Mouse (Mus musculus) thymus, postnatal 0 days (tissue): ENCODE measurements around the gene Pgap3. TPM values are rescaled to one million over a fixed set of nuclear protein-coding genes. Genes with fewer than 3 reads are reported as not detected.
A peak's percentile ranks its signal among the peaks of the same experiment; 100 is the strongest.

Experiments used
- DNase-seq: peaks from one replicate; pipeline ENCODE4 v3.0.0-alpha.2; 2015; ENCODE audit warnings: low spot score
- polyA plus RNA-seq: library from polyadenylated mRNA; unstranded; fragments of >200 nt; fragmentation: Nextera tagmentation; extraction: Ambion mirVana; gene quantifications from 2 replicates; pipeline ENCODE4 v1.2.1, GENCODE M21; 2015

The Pgap3 gene
- polyA plus RNA-seq, 1 experiment from 2014 or later: 12.7 TPM

GRCm38 (mm10) chr11:98357396-98358160 is 42.7 kb downstream of the Pgap3 start:
- peak; percentile 22 for DNase-seq

DNA sequence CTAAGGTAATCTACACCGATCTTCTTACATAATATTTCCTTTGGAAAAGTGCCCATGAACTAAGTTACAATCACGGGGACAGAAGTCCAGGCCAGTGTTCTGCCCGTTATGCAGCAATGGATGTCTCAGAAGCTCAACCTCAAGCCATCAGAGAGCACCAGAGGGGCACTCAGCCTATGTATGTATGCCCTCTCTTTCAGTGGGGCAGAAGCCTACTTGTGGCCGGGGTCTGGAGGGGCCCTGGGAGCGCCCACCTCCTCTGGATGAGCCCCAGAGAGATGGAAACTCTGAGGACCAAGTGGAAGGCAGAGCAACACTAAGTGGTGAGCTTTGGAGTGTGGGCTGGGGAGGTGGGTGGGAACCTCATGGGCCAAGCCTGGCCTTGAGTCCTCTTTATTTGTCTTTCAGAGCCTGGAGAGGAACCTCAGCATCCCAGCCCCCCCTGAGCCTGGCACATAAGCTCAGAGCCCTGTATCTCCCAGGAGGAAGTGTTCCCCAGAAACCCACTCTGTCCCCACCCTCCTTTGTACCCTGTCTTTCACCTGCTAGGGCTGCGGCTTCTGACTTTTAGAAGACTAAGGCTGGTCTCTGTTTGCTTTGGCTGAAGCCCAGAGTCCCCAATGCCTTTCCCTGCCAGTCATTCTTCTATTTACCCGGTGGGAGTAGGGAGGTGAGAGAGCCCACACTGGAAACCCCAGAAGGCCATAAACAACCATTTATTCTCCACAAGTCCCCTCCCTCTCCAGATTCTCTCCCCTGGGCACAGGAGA is 43.5 kb downstream of the Pgap3 start:
- DNase-seq: no peak

GRCm38 (mm10) chr11:98355732-98356299 is 44.5 kb downstream of the Pgap3 start:
- peak; percentile 84 for DNase-seq

DNA sequence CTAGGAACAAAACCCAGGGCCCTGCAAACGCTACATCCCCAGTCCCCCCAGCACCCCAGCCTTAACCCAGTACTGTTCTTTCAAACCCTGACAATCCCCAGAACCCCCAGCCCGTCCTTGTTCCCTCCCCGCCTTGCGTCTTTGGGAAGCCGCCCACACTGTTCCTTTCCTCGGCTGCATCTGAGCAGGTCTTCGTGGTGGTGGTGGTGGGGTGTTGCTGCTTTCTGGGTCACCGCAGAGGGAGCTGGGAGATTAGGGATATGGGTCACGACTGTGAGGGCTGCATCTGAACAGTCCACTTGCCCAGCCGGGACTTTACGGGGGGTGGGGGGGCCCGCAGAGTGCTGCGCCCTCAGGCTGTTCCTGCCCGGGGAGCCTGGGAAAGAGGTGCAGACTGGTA is 45.8 kb downstream of the Pgap3 start:
- DNase-seq: no peak

DNA sequence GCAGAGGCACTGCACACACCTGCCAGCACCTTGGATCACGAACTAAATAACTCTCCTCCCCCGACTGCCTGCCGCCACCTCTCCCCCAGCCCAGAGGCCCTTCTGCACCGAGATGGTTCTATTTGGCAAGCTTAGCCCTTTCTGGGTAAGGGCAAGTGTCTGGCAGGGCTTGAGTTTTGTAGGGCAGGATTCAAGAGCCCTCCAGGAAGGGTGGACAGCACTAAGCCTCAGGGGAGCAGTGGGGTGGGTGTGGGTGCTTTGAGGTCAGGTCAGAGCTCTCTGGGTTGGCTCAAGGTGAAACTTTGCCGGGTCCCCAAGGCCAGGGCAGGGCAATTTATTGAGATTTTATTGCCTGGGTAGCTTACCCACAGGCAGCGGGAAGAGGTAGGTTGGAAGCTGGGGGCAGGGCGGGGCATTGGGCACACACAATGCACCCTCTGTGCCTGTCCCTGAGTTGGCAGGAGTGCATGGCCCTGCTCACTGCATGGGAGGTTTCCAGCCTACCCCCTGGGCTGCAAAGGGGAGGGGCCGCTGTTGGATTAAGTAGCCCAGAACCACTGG is 46.6 kb downstream of the Pgap3 start:
- DNase-seq: no peak

GRCm38 (mm10) chr11:98352272-98352990 is 47.9 kb downstream of the Pgap3 start:
- no peak for DNase-seq

DNA sequence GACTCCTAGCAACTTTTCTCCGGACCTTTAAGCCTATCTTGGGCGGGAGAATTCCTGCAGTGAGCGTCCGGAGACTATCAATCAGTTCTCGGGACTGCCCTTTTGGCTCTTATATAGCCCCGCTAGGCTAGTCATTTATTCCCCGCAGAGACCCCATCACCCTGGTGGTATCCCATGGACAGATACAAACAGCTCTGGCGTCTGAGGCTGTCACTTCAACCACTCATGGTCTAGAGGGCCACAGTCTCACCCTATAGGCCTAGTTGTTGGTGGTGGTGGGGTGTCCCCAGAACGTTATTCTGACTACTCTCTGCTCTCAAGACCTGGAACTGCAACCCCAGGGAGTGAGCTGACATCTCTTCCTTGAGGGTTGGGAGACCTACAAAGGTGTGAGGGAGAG is 51.0 kb downstream of the Pgap3 start:
- DNase-seq: no peak

GRCm38 (mm10) chr11:98348083-98348961 is 52.0 kb downstream of the Pgap3 start, which contains the start of gene Ppp1r1b:
Gene Ppp1r1b (plus strand): TSS chr11:98348404.
- DNase-seq: peak; percentile 70

- no peak for DNase-seq
Observed at GRCm38 (mm10) chr11:98347385-98348082, 52.8 kb downstream of the Pgap3 start.

GRCm38 (mm10) chr11:98346168-98346567 is 54.1 kb downstream of the Pgap3 start:
- no peak for DNase-seq

GRCm38 (mm10) chr11:98345253-98345652 is 55.0 kb downstream of the Pgap3 start:
- peak; percentile 74 for DNase-seq

- peak; percentile 88 for DNase-seq
Observed at GRCm38 (mm10) chr11:98342000-98342945, 58.0 kb downstream of the Pgap3 start.

GRCm38 (mm10) chr11:98341174-98341573 is 59.1 kb downstream of the Pgap3 start:
- DNase-seq: no peak

- DNase-seq: no peak
Observed at GRCm38 (mm10) chr11:98340597-98340996, 59.7 kb downstream of the Pgap3 start.

- no peak for DNase-seq
Observed at GRCm38 (mm10) chr11:98339679-98340287, 60.5 kb downstream of the Pgap3 start.

DNA sequence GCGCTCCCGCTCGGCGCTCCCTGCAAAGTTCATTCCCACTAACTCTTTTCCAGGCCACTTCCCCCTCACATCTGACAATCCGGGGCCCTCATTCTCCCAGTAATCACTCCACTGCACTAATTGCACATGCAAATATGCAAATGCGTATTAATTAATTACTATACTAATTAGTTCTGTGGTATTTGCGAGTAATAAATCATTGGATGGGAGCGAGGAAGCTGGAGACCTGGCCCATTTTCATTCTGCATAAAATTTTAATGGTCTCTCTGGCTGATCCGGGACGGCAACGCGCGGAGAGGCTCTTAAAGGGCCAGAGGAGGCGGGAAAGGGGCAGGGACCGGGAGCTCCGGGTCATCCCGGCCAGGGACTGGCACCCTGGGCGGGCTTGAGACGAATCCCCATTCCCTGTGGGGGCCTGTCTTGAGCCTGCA is 61.2 kb downstream of the Pgap3 start:
- no peak for DNase-seq
